8 mouse cellular contexts compared by ENCODE assay signal in the genomic region with DNA sequence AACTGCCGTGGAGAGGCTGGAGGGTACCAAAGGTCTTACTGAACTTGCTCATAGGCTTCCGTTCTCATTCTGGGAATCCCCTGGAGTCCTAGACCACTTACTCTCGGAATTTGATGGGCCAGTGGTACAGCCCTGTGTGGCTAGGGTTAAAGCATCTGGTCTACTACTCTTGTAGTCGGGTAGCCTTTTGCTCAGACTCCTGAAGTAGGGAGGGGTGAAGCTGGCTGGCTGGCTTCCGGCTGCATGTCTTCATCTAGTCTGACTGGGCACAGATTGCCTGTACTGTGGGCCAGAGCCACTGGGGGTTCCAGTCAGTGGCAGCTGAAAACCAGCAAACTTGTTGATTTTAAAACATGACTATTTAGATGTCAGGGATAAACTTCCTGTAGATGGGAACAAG.
DNase-seq lines count a peak whose midpoint lies in the region; ATAC-seq and TF ChIP-seq lines count a peak whose summit lies in the region.

No protein-coding gene starts in this region.

- H3K4me1 ChIP-seq in liver, adult 2 months (ENCODE audit: control insufficient read depth, insufficient read depth, low read length): no peaks in the 10 kb centered on the region
- no peaks in the 10 kb centered on the region for H3K4me1 ChIP-seq in intestine, embryonic 16.5 days (ENCODE audit: control insufficient read depth, insufficient read depth, low read length)
- H3K4me1 ChIP-seq in thymus, adult 2 months (replicated peaks; ENCODE audit: control insufficient read depth, insufficient read depth, low read length): no peaks in the 10 kb centered on the region

- no peak for TF ChIP-seq POLR2A in liver, adult 2 months (IDR thresholded peaks at IDR 0.05; ENCODE audit: extremely low read depth, insufficient read depth, low read length)
- TF ChIP-seq POLR2A in thymus, adult 2 months (IDR thresholded peaks at IDR 0.05; ENCODE audit: control insufficient read depth, extremely low read depth, insufficient read depth, low read length, poor library complexity): no peak

- H3K27ac ChIP-seq in liver, adult 2 months (replicated peaks; ENCODE audit: insufficient read depth, low read depth, low read length): no peak overlapping the region
- peak overlapping the region; percentile 59 for H3K27ac ChIP-seq in intestine, embryonic 16.5 days (ENCODE audit: low read length)
- no peak overlapping the region for H3K27ac ChIP-seq in thymus, adult 2 months (ENCODE audit: control insufficient read depth, insufficient read depth, low read length)

- no peaks in the 10 kb centered on the region; the same call in 1 of the 2 replicates for H3K79me2 ChIP-seq in liver, adult 2 months (ENCODE audit: control insufficient read depth, insufficient read depth, low read length)

- peaks cover 2% of the 10 kb centered on the region; the same call in 1 of the 2 replicates for H3K36me3 ChIP-seq in liver, adult 2 months (ENCODE audit: control insufficient read depth, insufficient read depth, low read length)
- 0 out of 2 replicates have a peak, but pooled peaks cover 2% of the 10 kb centered on the region for H3K36me3 ChIP-seq in intestine, embryonic 16.5 days (ENCODE audit: control insufficient read depth, insufficient read depth, low read length)
- H3K36me3 ChIP-seq in thymus, adult 2 months (ENCODE audit: control insufficient read depth, insufficient read depth, low read length): no peaks in the 10 kb centered on the region

- ATAC-seq in intestine, embryonic 16.5 days: no peak

- H3K4me2 ChIP-seq in intestine, embryonic 16.5 days (ENCODE audit: low read depth, low read length): no peak overlapping the region

- no peak overlapping the region for H3K4me3 ChIP-seq in liver, adult 2 months (ENCODE audit: insufficient read depth, low read depth, low read length)
- H3K4me3 ChIP-seq in intestine, embryonic 16.5 days (ENCODE audit: low read length): no peak overlapping the region
- H3K4me3 ChIP-seq in thymus, adult 2 months (ENCODE audit: control insufficient read depth, insufficient read depth, low read length): no peak overlapping the region

- DNase-seq in liver, adult 2 months (ENCODE audit: extremely low read depth, low read depth, low spot score): peak; percentile 10
- DNase-seq in liver: no peak
- peak; percentile 18 to 26 for DNase-seq in cerebellum, postnatal 36 days
- DNase-seq in lung, postnatal 4 days: peak; percentile 65 to 86
- DNase-seq in thymus, adult 2 months: no peak
- no peak for DNase-seq in thymus, postnatal 4 days
- DNase-seq in spleen, postnatal 10 days (ENCODE audit: low spot score in 2 of 2): no peak

- no peaks in the 10 kb centered on the region for H3K27me3 ChIP-seq in liver, adult 2 months (ENCODE audit: control insufficient read depth, insufficient read depth, low read length)
- H3K27me3 ChIP-seq in intestine, embryonic 16.5 days (replicated peaks; ENCODE audit: control insufficient read depth, insufficient read depth, low read length): no peaks in the 10 kb centered on the region
- H3K27me3 ChIP-seq in thymus, adult 2 months (ENCODE audit: control insufficient read depth, insufficient read depth, low read length): no peaks in the 10 kb centered on the region

- H3K9me3 ChIP-seq in intestine, embryonic 16.5 days (ENCODE audit: control insufficient read depth, low read length): no peaks in the 10 kb centered on the region

- H3K9ac ChIP-seq in liver, adult 2 months (ENCODE audit: low read depth, low read length): no peak overlapping the region
- no peak overlapping the region for H3K9ac ChIP-seq in intestine, embryonic 16.5 days (ENCODE audit: low read depth, low read length)

- no peak for TF ChIP-seq CTCF in liver, adult 2 months (IDR thresholded peaks at IDR 0.05; ENCODE audit: low read depth, low read length)
- TF ChIP-seq CTCF in thymus, adult 2 months (IDR thresholded peaks at IDR 0.05; ENCODE audit: borderline replicate concordance, control insufficient read depth, extremely low read depth, insufficient read depth, low read length, poor library complexity): no peak

- 85% methylated on average over 5 of the region's 5 CpGs for WGBS in liver, adult 2 months
- WGBS in intestine, embryonic 16.5 days: 48% methylated on average over 5 of the region's 5 CpGs
- 73% methylated on average over 5 of the region's 5 CpGs for WGBS in thymus, adult 2 months

Comparison
In these comparisons a context has a peak if more than half of its experiments do, and no peak if none do; other contexts are left out.
1. DNase-seq: peak in liver, adult 2 months (single experiment), cerebellum, postnatal 36 days (2 of 2) and lung, postnatal 4 days (2 of 2); none in liver (single experiment), thymus, adult 2 months (single experiment), thymus, postnatal 4 days (single experiment) and spleen, postnatal 10 days (0 of 2).